Mouse (Mus musculus): ENCODE measurements at regions not wholly inside any gene's neighbourhood (a gene's known extent, or its start where the extent isn't known, plus 50 kb on each side); places are given as distances from the start of the nearest gene placed in this dataset.

DNA sequence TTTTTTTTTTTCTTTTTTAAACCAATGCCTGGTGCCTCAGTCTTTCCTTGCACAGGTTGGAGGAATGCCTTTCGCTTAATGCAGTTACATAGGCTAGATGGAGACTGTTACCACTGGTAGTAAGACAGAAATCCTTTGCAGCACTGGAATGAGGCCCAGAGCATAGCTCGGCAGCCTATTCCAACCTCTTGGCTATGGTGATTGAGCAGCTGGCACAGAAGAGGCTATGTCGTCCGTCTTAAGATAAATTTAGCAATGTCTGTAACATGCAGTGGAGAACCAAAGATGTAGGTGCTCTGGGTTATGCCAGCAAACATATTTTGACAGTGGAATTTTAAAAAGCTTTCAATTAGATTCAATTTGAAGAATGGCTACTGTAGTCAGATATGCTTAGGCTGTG is 343.2 kb upstream of the Fam98a start:
- peak; percentile 31 for DNase-seq (ENCODE audit: low read depth)
- TF ChIP-seq CTCF (IDR thresholded peaks at IDR 0.05; ENCODE audit: borderline replicate concordance, extremely low read depth, insufficient read depth, insufficient read length) (no peak), POLR2A (IDR thresholded peaks at IDR 0.05; ENCODE audit: borderline replicate concordance, extremely low read depth, insufficient read depth, insufficient read length, poor library complexity, severe bottlenecking) (no peak)

DNA sequence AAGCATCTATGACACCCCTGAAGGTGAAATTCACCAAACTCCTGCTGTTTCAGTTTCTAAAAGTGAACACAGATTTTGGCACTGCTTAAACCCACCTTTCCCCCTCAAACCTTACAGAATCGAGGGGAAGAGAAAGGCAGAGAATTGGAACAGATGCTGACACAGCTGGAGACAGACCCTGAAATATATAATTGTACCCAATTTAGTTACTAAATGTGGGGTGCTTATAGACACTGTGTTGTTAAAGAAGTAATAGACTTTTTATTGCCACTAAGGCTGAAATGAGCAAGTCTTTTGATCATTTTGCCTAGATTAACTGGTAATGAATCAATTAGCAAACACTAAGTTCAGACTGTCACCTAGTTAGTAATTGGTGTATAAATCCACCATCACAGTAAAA is 341.8 kb upstream of the Fam98a start:
- TF ChIP-seq POLR2A (IDR thresholded peaks at IDR 0.05; ENCODE audit: borderline replicate concordance, extremely low read depth, insufficient read depth, insufficient read length, poor library complexity, severe bottlenecking): no peak
- no peak for TF ChIP-seq CTCF (IDR thresholded peaks at IDR 0.05; ENCODE audit: borderline replicate concordance, extremely low read depth, insufficient read depth, insufficient read length)
- no peak for DNase-seq (ENCODE audit: low read depth)

DNA sequence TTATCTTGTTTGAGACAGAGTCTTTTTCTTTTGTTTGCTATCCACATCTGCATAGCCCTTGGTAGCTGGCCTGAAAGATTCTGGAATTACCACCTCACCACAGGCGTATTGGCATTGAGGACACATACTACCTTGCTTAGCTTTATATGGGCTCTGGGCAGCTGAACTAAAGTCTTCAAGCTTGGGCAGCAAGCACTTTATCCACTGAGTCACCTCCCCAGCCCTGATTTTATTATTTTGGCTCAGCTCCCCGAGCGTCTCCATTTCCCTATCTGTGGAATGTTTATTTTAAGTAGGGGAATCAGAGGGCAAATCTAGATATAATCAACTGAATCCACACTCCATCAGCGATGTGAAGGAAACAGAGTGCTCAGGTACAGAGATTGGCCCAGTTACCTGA is 340.4 kb upstream of the Fam98a start:
- no peak for TF ChIP-seq POLR2A (IDR thresholded peaks at IDR 0.05; ENCODE audit: borderline replicate concordance, extremely low read depth, insufficient read depth, insufficient read length, poor library complexity, severe bottlenecking)
- TF ChIP-seq CTCF (IDR thresholded peaks at IDR 0.05; ENCODE audit: borderline replicate concordance, extremely low read depth, insufficient read depth, insufficient read length): no peak
- DNase-seq (ENCODE audit: low read depth): no peak

DNA sequence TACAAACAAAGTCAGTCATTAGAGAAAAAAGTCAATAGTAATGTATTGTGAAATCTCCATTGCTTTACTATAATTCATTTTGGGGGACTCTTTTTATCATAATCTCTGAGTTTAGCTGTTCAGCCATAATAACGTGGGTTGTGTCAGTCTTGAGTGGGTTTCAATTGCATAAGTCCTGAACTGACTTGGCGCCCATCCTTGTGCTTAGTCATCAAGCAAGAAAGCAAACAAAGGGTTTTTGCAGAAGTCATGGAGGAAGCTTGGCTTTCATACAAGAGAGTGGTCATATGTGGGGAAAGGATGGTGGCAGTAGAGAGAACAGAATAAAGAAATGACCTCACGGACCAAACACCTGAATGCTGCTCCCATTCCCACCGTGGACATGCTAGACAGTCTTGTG is 339.8 kb upstream of the Fam98a start:
- DNase-seq (ENCODE audit: low read depth): no peak
- TF ChIP-seq CTCF (IDR thresholded peaks at IDR 0.05; ENCODE audit: borderline replicate concordance, extremely low read depth, insufficient read depth, insufficient read length) (no peak), POLR2A (IDR thresholded peaks at IDR 0.05; ENCODE audit: borderline replicate concordance, extremely low read depth, insufficient read depth, insufficient read length, poor library complexity, severe bottlenecking) (no peak)

DNA sequence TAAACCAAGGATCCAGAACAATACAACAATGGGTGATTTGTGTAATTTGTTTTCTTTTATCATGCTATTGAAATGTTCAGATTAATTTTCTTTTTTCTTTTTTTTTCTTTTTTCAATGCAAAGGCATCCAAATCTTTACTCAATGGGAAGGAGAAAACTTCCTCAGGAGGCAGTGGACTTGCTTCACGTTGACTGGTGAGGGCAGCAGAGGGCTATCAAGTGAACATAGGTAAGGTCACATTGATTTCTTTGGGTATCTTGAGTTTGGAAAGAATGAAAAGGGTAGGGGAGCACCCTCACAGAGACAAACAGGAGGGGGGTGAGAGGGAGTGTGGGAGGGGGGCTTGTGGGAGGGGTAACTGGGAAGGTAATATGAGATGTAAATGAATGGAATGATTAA is 326.1 kb upstream of the Fam98a start:
- TF ChIP-seq CTCF (IDR thresholded peaks at IDR 0.05; ENCODE audit: borderline replicate concordance, extremely low read depth, insufficient read depth, insufficient read length) (peak; percentile 56; the same call in 1 of the 2 replicates), POLR2A (IDR thresholded peaks at IDR 0.05; ENCODE audit: borderline replicate concordance, extremely low read depth, insufficient read depth, insufficient read length, poor library complexity, severe bottlenecking) (no peak)
- peak; percentile 60 for DNase-seq (ENCODE audit: low read depth)

DNA sequence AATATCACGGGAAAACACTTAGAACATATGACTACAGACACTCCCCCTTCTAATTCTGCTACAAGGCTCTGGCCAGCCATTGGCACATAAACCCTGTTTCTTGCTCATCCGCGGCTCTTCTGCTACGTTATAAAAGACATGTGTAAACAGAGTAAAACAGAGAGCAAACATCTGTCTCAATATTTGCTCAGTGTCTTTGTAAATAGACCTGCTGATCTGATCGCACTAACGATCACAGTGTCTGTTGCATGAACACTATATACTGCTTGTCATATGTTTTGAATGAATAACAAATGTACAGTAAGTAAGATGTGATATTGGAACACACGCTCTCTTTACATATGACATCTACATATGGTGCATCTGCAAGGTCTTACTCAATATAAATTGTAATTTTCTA is 325.1 kb upstream of the Fam98a start:
- DNase-seq (ENCODE audit: low read depth): peak; percentile 27
- TF ChIP-seq POLR2A (IDR thresholded peaks at IDR 0.05; ENCODE audit: borderline replicate concordance, extremely low read depth, insufficient read depth, insufficient read length, poor library complexity, severe bottlenecking) (no peak), CTCF (IDR thresholded peaks at IDR 0.05; ENCODE audit: borderline replicate concordance, extremely low read depth, insufficient read depth, insufficient read length) (no peak)

DNA sequence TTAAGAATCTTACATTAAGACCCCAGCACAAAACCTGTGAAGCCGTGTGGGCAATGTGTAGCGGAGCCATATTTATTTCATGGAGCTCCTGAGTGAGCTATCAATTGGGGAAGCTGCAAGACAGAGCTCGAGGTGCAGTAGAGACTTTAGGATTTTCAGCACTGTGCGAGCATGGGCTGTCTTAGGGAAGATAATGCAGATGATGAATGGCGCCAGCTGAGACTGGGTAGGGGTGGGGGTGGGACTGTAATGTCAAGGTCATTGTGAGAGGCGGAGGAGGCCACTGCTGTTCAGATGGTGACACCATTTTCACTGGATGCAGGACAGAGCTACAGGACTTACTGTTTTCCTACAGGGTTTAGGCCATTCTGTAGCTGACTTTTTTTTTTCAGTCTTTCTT is 322.8 kb upstream of the Fam98a start:
- TF ChIP-seq CTCF (IDR thresholded peaks at IDR 0.05; ENCODE audit: borderline replicate concordance, extremely low read depth, insufficient read depth, insufficient read length) (no peak), POLR2A (IDR thresholded peaks at IDR 0.05; ENCODE audit: borderline replicate concordance, extremely low read depth, insufficient read depth, insufficient read length, poor library complexity, severe bottlenecking) (no peak)
- DNase-seq (ENCODE audit: low read depth): no peak

DNA sequence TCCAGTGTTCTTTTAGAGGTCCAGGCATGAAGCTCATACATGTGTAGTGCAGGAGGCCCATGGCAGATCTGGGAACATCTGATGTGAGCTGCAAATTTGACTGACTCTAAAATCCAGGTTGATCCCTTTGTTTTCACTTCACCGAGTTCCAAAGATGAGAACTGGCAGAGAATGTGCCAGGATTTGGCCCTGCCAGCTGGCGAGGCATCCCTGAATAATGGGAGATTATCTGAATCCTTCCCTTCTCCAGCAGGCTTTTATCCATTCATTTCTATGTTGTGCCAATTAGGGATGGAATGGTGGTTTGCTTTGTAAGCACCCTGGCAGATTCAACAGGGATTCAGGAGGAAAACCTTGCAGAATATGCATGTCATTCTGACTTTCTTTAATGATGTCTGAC is 318.7 kb upstream of the Fam98a start:
- DNase-seq (ENCODE audit: low read depth): peak; percentile 91

DNA sequence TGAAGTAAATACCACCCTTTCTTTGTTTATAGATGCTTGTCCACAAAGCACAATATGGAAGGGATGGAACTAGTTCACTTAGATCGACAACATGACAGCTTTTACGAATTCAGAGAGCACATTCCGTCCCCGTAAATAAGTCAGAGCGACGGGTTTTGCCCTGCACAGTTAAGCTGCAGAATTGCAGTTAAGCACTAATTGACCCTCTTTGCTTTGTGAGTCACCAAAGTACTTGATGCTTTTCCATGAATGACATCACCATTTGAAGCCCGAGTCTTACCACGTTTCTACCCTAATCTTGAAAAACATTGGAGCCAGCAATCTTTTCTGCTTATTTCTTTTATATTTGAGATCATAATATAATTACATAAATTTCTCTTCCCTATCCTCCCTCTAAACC is 305.3 kb upstream of the Fam98a start:
- no peak for TF ChIP-seq CTCF (IDR thresholded peaks at IDR 0.05; ENCODE audit: borderline replicate concordance, extremely low read depth, insufficient read depth, insufficient read length)
- no peak for TF ChIP-seq POLR2A (IDR thresholded peaks at IDR 0.05; ENCODE audit: borderline replicate concordance, extremely low read depth, insufficient read depth, insufficient read length, poor library complexity, severe bottlenecking)
- peak; percentile 55 for DNase-seq (ENCODE audit: low read depth)

More for the DNA sequence above, 318.7 kb upstream of the Fam98a start:
- no peak for TF ChIP-seq POLR2A (IDR thresholded peaks at IDR 0.05; ENCODE audit: borderline replicate concordance, extremely low read depth, insufficient read depth, insufficient read length, poor library complexity, severe bottlenecking)
- no peak for TF ChIP-seq CTCF (IDR thresholded peaks at IDR 0.05; ENCODE audit: borderline replicate concordance, extremely low read depth, insufficient read depth, insufficient read length)

DNA sequence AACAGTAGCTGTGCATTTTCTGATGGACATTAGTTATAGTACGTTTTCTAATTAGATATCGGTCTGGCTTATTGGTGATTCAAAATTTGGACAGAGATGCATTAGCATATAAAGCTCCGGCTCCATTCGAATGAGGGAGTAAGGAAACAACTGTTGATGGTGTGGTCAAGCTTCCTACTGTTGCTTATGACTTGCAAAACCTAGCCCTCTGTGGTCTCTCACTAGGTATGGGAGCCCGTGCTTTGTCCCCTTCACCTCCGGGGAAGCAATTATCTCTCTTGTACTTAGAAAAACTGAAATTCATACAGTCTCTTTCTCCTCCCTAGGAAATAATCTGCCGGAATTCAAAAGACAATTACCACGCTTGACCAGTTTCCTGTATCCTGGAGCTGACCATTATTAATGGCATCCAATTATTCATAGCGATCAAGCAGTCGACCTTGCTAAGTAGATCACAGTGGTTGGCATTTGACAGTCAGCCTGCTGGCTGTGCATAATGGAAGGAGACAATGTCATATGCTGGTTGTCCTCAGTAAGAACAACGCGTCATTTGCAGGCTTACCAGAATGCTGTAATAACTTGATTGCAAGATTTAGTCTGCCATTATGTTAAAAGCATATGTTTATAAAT is 264.4 kb upstream of the Fam98a start:
- no peak for TF ChIP-seq CTCF (IDR thresholded peaks at IDR 0.05; ENCODE audit: borderline replicate concordance, extremely low read depth, insufficient read depth, insufficient read length)
- no peak for TF ChIP-seq POLR2A (IDR thresholded peaks at IDR 0.05; ENCODE audit: borderline replicate concordance, extremely low read depth, insufficient read depth, insufficient read length, poor library complexity, severe bottlenecking)
- peak; percentile 81 for DNase-seq (ENCODE audit: low read depth)

DNA sequence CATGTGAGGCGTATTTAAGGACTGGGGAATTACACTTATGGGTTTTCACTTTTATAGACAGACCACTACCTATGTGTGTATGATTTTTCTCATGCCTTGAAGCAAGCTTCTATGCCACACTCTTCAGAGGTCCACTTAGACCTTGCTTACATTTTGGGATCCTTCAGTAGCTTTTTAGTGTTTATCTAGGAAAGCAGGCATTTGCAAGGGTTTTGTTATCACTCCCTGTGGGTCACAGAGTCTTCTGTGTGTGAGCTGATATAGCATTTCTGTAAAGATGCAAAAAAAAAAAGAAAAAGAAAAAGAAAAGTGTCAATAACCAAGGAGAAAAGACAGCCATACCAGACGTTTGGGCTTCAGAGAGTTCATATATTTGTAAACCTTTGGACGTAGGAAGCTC is 260.4 kb upstream of the Fam98a start:
- no peak for DNase-seq (ENCODE audit: low read depth)
- no peak for TF ChIP-seq CTCF (IDR thresholded peaks at IDR 0.05; ENCODE audit: borderline replicate concordance, extremely low read depth, insufficient read depth, insufficient read length)
- no peak for TF ChIP-seq POLR2A (IDR thresholded peaks at IDR 0.05; ENCODE audit: borderline replicate concordance, extremely low read depth, insufficient read depth, insufficient read length, poor library complexity, severe bottlenecking)

DNA sequence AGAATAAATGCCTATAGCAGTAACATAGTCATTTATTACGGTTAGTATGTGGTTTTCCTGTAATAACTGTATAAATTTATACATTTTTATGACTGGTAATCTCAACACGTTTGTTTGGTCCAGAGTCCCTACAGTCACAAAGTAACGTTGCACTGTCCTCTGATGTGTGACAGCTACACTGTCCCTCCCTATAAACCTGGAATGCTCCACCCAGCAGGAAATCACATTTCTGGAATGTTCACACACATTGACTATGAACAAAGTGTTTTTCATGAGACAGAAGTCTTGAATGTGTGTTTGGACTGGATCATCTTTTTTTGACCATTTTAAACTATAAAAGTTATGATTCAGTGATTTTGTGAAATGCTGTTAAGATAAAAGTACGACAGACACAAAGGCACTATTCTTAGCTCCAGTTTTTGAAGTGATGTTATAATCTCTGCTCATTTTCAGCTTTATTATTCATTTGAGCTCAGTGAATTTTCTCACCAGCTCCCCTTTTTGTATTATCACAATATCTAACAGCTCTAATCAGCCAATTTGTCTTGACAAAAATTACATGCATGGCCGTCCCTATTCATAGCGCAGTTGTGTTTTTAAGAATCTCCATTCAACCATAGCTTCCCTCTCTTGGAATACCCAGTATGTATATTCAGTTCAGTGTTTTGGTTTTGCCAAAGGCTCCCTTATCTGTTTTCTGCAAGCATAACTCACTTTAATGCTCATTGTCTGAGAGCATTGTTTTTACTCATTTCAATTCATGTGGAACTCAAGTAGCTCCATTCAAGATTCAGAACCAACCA is 257.0 kb upstream of the Fam98a start:
- DNase-seq (ENCODE audit: low read depth): peak; percentile 91
- no peak for TF ChIP-seq CTCF (IDR thresholded peaks at IDR 0.05; ENCODE audit: borderline replicate concordance, extremely low read depth, insufficient read depth, insufficient read length)
- TF ChIP-seq POLR2A (IDR thresholded peaks at IDR 0.05; ENCODE audit: borderline replicate concordance, extremely low read depth, insufficient read depth, insufficient read length, poor library complexity, severe bottlenecking): no peak
